Mouse (Mus musculus) lung, embryonic 14.5 days (tissue): ENCODE measurements around the gene Kctd4. TPM values are rescaled to one million over a fixed set of nuclear protein-coding genes. Genes with fewer than 3 reads are reported as not detected.

Source experiments
- ATAC-seq: fragments of 200-750 bp; cut with Nextera tagmentation; 2 replicates; pipeline ENCODE4 v1.8.0; 2017; ENCODE audit warnings: mild to moderate bottlenecking, moderate TSS enrichment, moderate library complexity; ENCODE audit not compliant: insufficient read depth
- DNase-seq: peaks from one replicate; pipeline ENCODE4 v3.0.0-alpha.2; 2015
- H3K27ac ChIP-seq: fragments of 300-500 bp; sonication (generic); 2 replicates; pipeline ENCODE4 v1.5.1; 2014; ENCODE audit warnings: low read depth, mild to moderate bottlenecking, moderate library complexity
- H3K27me3 ChIP-seq: fragments of 300-500 bp; sonication (generic); 2 replicates; pipeline ENCODE4 v1.6.1; 2014; ENCODE audit warnings: low read length, control low read depth; ENCODE audit not compliant: insufficient read depth
- H3K36me3 ChIP-seq: fragments of 300-500 bp; sonication (generic); 2 replicates; pipeline ENCODE4 v1.6.1; 2014; ENCODE audit warnings: control low read depth; ENCODE audit not compliant: insufficient read depth
- H3K4me1 ChIP-seq: fragments of 300-500 bp; sonication (generic); 2 replicates; pipeline ENCODE4 v1.6.1; 2014; ENCODE audit warnings: antibody characterized with exemption, control low read depth; ENCODE audit not compliant: insufficient read depth
- H3K4me2 ChIP-seq: fragments of 300-500 bp; sonication (generic); 2 replicates; pipeline ENCODE4 v1.6.1; 2014; ENCODE audit warnings: mild to moderate bottlenecking
- H3K4me3 ChIP-seq: fragments of 300-500 bp; sonication (generic); 2 replicates; pipeline ENCODE4 v1.5.1; 2014; ENCODE audit warnings: low read depth, low read length
- H3K9ac ChIP-seq: fragments of 300-500 bp; sonication (generic); 2 replicates; pipeline ENCODE4 v1.6.1; 2014
- H3K9me3 ChIP-seq: fragments of 300-500 bp; sonication (generic); 2 replicates; pipeline ENCODE4 v1.6.1; 2016; ENCODE audit warnings: low read depth, low read length, control low read depth
- CTCF ChIP-seq: IDR thresholded peaks from 2 replicates; pipeline ENCODE4 v1.5.1; 2016; ENCODE audit warnings: antibody characterized with exemption, low read depth
- WGBS: fragments of 180-500 bp; shearing (Covaris S2); extraction: QIAGEN DNeasy Blood & Tissue Kit; methylation state at CpG from one replicate; pipeline ENCODE4 v1.1.7; 2014; 5-methylcytosine and 5-hydroxymethylcytosine counted together
- polyA plus RNA-seq: library from polyadenylated mRNA; unstranded; fragments of >200 nt; fragmentation: Nextera tagmentation; extraction: Ambion mirVana; gene quantifications from 2 replicates; pipeline ENCODE4 v1.2.1, GENCODE M21; 2014

The Kctd4 gene
- polyA plus RNA-seq, 1 experiment from 2014 or later, result 0.97 TPM

DNA sequence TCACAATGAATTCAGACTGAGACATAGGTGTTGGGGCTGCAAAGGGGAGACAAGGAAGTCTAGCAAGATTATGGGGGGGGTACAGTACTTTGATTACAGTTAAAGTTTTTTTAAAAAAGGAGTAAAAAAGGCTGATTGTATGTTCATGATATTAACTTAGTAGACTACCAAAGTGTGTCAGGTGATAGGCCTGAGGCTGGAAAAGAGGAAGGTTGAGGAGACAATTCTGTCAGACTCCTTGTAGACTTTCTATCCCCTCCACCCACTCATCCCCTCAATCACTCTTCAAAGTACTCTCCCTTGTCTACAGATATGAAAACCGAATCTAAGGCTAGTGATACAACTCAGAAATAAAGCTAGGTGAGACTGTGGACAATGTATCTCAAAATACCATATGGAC, 53.4 kb downstream of the Kctd4 start:
- no peak overlapping the region for H3K27ac ChIP-seq

DNA sequence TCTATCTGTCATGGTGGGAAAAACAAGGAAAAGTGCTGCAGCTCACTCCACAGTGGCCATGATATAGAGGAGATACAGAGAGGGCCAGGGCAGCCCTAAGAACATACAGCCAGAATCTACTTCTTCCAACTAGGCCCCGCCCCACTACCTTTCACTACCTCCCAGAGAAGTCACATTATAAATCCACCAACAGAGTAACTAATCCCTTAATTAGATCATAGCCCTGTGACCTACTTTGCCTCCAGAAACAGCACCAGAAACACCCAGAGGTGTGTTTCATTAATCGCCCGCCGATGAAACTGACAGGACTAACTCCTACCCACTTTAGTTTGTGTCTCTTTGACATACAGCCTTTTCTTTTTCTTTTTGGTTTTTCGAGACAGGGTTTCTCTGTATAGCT, 54.4 kb downstream of the Kctd4 start:
- no peak overlapping the region for H3K27ac ChIP-seq
- H3K4me3 ChIP-seq, result peak overlapping the region; percentile 94
- no peaks in the 10 kb centered on the region for H3K4me1 ChIP-seq
- H3K27me3 ChIP-seq, result no peaks in the 10 kb centered on the region
- H3K4me2 ChIP-seq, result peak overlapping the region; percentile 81
- no peaks in the 10 kb centered on the region; the same call in 1 of the 2 replicates for H3K36me3 ChIP-seq
- no peaks in the 10 kb centered on the region for H3K9me3 ChIP-seq
- TF ChIP-seq CTCF, result no peak
- WGBS, result 90% methylated on average over 5 of the region's 5 CpGs
- ATAC-seq (no peak), DNase-seq (no peak)
- no peak overlapping the region for H3K9ac ChIP-seq

More for the DNA sequence above, 53.4 kb downstream of the Kctd4 start:
- Histone ChIP-seq H3K9me3 (no peaks in the 10 kb centered on the region), H3K9ac (no peak overlapping the region), H3K4me1 (no peaks in the 10 kb centered on the region), H3K27me3 (no peaks in the 10 kb centered on the region), H3K4me3 (no peak overlapping the region), H3K4me2 (no peak overlapping the region), H3K36me3 (peaks cover 6% of the 10 kb centered on the region; the same call in 1 of the 2 replicates)
- WGBS, result 80% methylated on average over 1 of the region's 1 CpGs
- TF ChIP-seq CTCF, result no peak
- ATAC-seq (no peak), DNase-seq (no peak)

DNA sequence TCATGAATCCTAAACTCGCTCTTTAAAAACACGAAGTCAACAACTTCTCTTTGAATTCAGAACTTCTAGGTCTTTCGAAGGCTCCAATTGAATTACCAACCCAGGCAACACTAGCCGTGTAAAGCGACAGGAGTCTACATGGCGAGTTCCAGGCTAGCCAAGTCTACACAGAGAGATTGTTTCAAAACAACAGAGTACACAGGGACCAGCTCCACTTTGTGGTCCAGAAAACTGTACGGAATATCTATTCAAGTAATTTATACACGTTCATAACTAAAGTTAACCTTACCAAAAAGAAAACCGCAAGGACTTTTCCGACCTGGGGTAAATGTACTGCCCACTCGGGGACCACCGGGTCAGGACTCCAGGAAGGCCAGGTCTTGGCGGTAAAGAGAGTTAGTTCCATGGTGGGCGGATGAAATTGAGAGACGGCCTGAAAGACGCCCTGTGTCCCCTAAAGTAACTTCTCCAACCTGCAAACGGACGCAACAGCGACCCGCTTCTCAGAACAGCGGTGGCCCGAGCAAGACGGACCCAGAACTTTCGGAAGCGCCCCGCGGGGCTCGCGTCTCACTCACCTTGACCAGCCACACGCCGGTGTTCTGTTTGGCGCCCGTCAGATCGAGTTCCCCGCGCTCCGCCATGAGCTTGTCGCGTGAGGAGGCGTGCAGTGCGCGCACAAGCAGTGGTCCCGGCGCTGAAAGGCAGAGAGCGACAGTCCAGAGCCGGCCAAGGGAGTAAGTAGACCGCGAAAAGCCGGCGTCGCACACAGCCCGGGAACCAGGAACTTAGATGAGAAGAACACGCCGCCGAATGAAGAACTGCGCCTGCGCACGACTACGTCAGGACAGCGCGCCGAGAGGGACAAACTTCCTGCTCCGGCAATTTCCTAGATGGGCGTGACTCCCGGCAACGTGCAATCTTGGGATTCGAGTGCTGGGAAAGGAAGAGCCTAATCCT, 55.6 kb downstream of the Kctd4 start, which contains the start of gene Gtf2f2:
Gene Gtf2f2 (minus strand): TSS at position 764 of the 960 bp plus-strand sequence.
- DNase-seq, result peak; percentile 98
- no peak for TF ChIP-seq CTCF
- H3K27me3 ChIP-seq, result no peaks in the 10 kb centered on the region
- H3K4me3 ChIP-seq, result peak within 1 kb of the TSS; percentile 94
- 1% methylated on average over 67 of the region's 67 CpGs for WGBS
- peak within 1 kb of the TSS; percentile 81 for H3K4me2 ChIP-seq
- no peaks in the 10 kb centered on the region for H3K4me1 ChIP-seq
- peak within 1 kb of the TSS; percentile 77 for H3K9ac ChIP-seq
- no peaks in the 10 kb centered on the region; the same call in 1 of the 2 replicates for H3K36me3 ChIP-seq
- peak; percentile 96 for ATAC-seq
- H3K27ac ChIP-seq, result peak within 1 kb of the TSS; percentile 84
- H3K9me3 ChIP-seq, result no peaks in the 10 kb centered on the region

DNA sequence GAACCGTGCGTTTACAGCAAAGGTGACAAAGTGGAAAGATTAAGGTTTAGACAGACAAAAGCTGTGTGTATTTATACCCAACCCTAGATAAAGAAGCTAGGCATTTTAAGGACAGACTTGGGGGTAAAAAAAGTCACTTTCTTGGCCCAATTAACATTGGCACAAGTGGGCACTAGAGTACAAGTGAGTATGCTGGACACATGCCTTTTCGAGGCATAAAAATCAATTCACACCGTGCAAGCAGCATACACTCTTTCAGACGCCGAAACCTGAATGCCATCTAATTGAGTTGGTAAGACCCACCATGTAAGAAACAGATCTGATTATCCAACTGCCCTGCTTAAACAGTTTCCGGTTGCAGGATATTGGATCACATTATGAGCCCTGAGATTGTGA, 56.3 kb downstream of the Kctd4 start:
- 27% methylated on average over 7 of the region's 7 CpGs for WGBS
- no peaks in the 10 kb centered on the region; the same call in 1 of the 2 replicates for H3K36me3 ChIP-seq
- no peak overlapping the region for H3K27ac ChIP-seq
- H3K4me1 ChIP-seq, result no peaks in the 10 kb centered on the region
- ATAC-seq (no peak; the same call in 1 of the 2 replicates), DNase-seq (no peak)
- no peaks in the 10 kb centered on the region for H3K27me3 ChIP-seq
- peak overlapping the region; percentile 94 for H3K4me3 ChIP-seq
- peak overlapping the region; percentile 81 for H3K4me2 ChIP-seq
- H3K9me3 ChIP-seq, result no peaks in the 10 kb centered on the region
- peak overlapping the region; percentile 77; the same call in 1 of the 2 replicates for H3K9ac ChIP-seq
- no peak for TF ChIP-seq CTCF

DNA sequence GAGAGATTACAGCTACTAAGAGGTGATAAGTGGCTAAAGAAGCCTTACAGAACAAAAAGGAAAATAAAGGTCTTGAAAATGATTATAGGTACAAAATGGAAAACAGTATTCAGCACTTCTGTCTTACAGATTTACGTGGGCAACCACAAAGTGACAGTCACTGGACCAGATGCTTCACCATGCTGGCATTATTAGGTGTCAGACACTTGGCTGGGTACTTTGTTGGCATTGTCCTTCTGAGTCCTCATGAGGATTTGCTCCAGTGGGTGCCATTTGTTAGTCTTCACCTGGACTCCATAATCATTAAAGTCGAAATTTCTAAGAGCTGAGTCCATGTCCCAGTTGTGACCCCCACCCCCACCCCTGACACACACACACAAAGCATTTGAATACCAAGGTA, 59.5 kb downstream of the Kctd4 start:
- no peaks in the 10 kb centered on the region for H3K9me3 ChIP-seq
- no peak for DNase-seq
- no peaks in the 10 kb centered on the region for H3K4me1 ChIP-seq
- no peaks in the 10 kb centered on the region for H3K27me3 ChIP-seq
- H3K27ac ChIP-seq, result no peak overlapping the region
- no peak overlapping the region for H3K4me3 ChIP-seq
- 34% methylated on average over 2 of the region's 2 CpGs for WGBS
- H3K4me2 ChIP-seq, result no peak overlapping the region
- H3K9ac ChIP-seq, result no peak overlapping the region
- no peaks in the 10 kb centered on the region for H3K36me3 ChIP-seq
- no peak for TF ChIP-seq CTCF
- ATAC-seq, result no peak

Other genes starting within 250 kb of the Kctd4 start
- gene Cog3, start 200.5 kb upstream of the Kctd4 start, polyA plus RNA-seq, result 25.4 and 26.1 TPM in 2 replicates
- 4.1 and 4.7 TPM in 2 replicates for gene Slc25a30, start 168.0 kb upstream of the Kctd4 start, polyA plus RNA-seq
- gene Tpt1, start 109.9 kb upstream of the Kctd4 start, polyA plus RNA-seq, result 1,140 and 1,218 TPM in 2 replicates
- 37.5 and 40.8 TPM in 2 replicates for gene Gtf2f2, start 55.9 kb downstream of the Kctd4 start, polyA plus RNA-seq
- 13.6 and 14.7 TPM in 2 replicates for gene Gpalpp1, start 155.8 kb downstream of the Kctd4 start, polyA plus RNA-seq
- 15.2 and 15.5 TPM in 2 replicates for gene Nufip1, start 155.9 kb downstream of the Kctd4 start, polyA plus RNA-seq